Mouse (Mus musculus): ENCODE measurements around the gene Mlxip. TPM values are rescaled to one million over a fixed set of nuclear protein-coding genes. Genes with fewer than 3 reads are reported as not detected.

Gene Mlxip
- total RNA-seq, 2 experiments from 2014 or later = 20.5 to 20.8 TPM

DNA sequence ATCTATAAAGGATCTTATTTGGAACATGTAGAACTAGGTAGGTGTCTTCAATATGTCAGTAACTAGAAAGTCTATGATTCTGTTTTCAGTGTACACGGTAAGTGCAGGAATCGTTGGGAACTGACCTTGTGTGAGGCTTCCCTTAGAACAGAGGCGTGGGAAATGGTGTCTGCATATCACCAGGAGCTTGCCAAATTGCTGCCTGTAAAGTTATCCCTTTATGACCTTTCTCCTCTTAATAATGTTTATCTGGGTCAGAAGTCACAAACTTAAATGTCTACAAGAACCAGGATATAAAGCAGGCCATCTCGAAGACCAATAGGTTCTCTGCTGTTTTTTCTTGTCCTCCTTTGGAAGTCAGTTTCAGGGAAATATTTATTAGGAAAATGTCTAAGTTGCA, 17.6 kb downstream of the Mlxip start:
- Histone ChIP-seq H3K27ac (no peak overlapping the region), H3K4me3 (no peak overlapping the region)
- no peak for TF ChIP-seq CTCF (IDR thresholded peaks at IDR 0.05)
- intact Hi-C loops (cut with DNase I) = no loop called here
- DNase-seq (ENCODE audit: extremely low spot score in 1 of 2, low spot score in 2 of 2) = no peak

DNA sequence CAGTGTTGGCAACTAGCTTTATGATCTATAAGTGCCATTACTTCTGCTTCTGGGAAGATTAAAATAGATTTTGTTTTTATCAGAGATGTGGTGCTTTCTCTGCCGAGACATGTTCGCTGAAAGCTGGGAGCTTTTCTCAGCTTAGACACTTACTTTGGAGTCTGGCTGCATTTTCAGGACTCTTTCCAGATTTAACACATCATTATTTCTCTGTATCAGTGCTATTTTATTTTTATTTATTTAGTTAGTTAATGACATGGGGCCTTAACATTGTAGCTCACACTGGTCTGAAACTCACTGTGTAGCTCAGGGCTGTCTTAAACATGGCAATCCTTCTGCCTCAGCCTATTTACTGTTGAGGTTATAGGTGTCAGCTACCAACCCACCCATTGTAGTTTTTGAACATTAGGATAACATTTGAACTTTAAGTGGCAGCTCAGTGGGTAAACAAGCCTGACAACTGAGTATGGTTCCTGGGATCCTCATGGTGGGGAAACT, 19.3 kb downstream of the Mlxip start:
- no peak overlapping the region for H3K27ac ChIP-seq
- intact Hi-C loops (cut with DNase I) = no loop called here
- no peak for TF ChIP-seq CTCF (IDR thresholded peaks at IDR 0.05)
- no peak for DNase-seq (ENCODE audit: extremely low spot score in 1 of 2, low spot score in 2 of 2)
- H3K4me3 ChIP-seq = no peak overlapping the region

DNA sequence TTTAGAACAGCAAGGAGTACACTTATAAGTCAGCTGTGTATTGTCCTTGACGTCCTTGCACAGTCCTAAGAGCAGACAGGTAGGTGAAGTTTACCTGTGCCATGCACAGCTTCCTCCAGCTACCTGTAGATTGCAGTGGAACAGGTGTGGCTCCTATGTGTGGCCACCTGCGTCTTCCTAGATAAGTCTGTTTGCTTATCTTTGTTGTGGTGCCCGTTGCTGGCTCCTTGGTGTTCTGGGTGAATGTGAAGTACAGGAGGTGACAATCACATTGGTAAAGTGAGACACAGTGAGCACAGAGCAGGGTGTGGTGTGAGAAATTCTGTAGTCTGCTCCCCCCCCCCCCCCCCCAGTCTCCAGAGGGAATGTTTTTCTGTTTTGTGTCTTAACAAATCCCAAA, 21.6 kb downstream of the Mlxip start:
- TF ChIP-seq CTCF (IDR thresholded peaks at IDR 0.05) = no peak
- DNase-seq (ENCODE audit: extremely low spot score in 1 of 2, low spot score in 2 of 2) = no peak
- intact Hi-C loops (cut with DNase I) = no loop called here
- no peak overlapping the region for H3K27ac ChIP-seq
- no peak overlapping the region for H3K4me3 ChIP-seq

DNA sequence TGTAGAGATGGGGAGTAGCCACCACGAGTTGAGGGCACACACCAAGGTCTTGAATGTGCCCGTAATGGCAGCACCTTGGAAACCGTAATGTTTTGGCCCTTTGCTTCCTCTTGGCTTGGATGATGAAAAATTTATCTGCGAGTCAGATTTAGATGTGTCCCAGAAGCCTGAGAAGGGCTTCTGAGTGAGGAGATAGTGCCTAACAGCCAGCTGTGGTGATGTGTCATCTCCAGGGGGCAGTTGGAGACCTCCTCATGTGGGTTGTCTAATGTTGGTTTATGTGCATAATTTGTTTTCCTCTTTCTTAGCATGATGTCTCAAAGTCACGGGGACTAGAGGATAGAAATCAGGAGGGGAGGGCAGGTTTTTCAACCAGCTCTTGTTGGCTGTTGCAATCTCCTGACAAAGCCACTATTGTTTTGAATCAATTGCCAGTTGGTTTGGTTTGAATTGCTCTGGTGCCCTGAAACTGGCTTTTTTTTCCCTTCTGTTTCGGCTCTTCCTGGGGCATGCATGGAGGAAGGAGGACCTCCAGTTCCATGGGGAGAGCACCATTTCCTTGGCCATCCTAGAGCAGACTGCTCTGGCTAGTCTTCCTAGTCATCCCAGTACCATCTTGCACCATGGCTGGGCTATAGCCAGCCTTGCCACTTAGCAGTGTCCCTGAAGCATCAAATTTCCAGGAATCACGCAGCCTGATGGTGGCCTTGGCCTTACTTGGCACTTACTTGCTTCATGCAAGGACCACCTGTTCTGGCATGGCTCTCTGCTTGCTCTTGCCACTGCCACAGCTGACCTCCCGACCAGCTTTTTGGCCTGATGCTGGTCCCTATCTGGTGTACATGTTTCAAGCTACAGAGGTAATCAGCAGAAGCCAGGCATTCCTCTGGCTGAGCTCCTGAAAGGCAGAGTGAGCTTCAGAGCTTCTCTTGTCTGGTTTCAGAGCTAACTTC, 22.2 kb downstream of the Mlxip start:
- intact Hi-C loops (cut with DNase I) = no loop called here
- peak overlapping the region; percentile 59 for H3K27ac ChIP-seq
- TF ChIP-seq CTCF (IDR thresholded peaks at IDR 0.05) = no peak
- H3K4me3 ChIP-seq = no peak overlapping the region
- no peak for DNase-seq (ENCODE audit: extremely low spot score in 1 of 2, low spot score in 2 of 2)

DNA sequence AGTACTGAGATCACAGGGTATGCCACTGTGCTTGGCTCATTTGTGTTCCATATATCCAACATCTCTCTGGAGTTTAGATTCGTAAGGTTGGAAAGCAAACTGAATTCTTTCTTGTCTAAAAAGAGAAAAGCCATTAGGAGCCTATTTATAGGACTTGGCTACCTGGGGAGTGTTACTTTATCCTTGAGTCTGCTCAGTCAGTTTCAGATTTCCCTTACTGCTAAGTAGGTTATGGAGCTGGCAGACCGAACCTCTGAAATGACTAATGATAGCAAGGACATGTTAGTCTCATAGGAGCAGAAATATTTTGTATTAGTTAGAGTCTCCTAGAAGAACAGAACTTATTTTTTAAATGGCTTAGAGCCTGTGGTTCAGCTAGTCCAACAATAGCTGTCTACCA, 29.3 kb downstream of the Mlxip start:
- Histone ChIP-seq H3K27ac (no peak overlapping the region), H3K4me3 (no peak overlapping the region)
- intact Hi-C loops (cut with DNase I) = no loop called here
- DNase-seq (ENCODE audit: extremely low spot score in 1 of 2, low spot score in 2 of 2) = no peak
- TF ChIP-seq CTCF (IDR thresholded peaks at IDR 0.05) = no peak

DNA sequence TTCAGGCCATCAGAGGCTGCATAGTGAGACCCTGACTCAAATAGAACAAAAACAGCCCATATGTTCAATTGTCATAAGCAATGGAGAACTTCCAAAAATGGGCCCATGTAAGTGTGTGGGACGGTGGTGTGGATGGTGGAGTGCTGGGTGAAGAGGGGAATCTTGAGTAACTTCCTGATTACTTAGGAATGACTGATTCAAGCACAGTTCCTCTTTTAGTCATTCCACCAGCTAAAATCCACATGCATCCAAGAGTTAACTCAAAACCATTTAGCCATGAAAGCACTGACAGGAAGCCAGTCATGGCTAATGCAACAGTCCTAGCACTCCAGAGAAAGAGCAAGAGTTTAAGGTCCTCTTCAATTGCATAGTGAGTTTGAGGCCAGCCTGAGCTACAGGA, 33.0 kb downstream of the Mlxip start:
- H3K4me3 ChIP-seq = no peak overlapping the region
- intact Hi-C loops (cut with DNase I) = no loop called here
- H3K27ac ChIP-seq = no peak overlapping the region
- DNase-seq (ENCODE audit: extremely low spot score in 1 of 2, low spot score in 2 of 2) = no peak
- TF ChIP-seq CTCF (IDR thresholded peaks at IDR 0.05) = no peak

DNA sequence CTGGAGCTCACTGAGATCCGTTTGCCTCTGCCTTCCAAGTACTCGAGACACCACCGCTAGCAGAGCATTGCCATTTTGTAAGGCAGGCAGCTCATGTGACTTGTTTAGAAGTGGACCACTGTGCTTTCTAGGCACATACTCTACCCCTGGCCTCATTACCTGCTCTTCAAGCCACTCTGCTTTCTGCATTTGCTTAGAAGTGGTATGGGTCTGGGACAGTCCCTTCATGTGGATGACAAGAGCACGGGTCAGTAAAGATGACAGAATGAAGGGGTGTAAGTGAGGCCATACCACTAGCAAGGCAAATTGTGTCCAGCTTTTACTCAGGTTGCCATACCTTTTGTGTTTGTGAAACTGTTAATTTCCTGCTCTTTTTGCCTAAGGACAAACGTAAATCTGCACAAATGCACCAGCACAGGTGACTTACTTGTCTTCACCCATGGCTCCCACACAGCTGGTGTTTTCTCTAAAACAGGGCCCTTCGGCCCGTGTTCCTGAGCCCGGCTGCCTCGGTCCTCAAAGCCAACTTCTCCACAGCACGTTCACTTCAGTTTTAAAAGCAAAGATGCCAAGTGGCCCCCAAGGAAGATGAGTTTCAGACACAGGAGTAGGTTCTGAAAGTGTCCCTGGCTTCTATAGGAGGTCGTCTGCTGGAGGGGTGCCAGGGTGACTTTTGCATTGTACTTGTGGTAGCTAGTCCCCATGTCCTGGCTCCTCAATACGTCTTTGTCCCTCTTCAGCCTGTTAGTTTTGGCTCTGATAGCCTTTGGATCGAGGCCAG, 37.1 kb downstream of the Mlxip start:
- H3K27ac ChIP-seq = no peak overlapping the region
- peak in 1 of 2 experiments; percentile 28 for DNase-seq (ENCODE audit: extremely low spot score in 1 of 2, low spot score in 2 of 2)
- no peak overlapping the region for H3K4me3 ChIP-seq
- intact Hi-C loops (cut with DNase I) = loop anchor here (5.0 kb wide), 1 partner anchor 39 kb away; the partner anchor contains the start of gene Mlxip
- TF ChIP-seq CTCF (IDR thresholded peaks at IDR 0.05) = no peak

DNA sequence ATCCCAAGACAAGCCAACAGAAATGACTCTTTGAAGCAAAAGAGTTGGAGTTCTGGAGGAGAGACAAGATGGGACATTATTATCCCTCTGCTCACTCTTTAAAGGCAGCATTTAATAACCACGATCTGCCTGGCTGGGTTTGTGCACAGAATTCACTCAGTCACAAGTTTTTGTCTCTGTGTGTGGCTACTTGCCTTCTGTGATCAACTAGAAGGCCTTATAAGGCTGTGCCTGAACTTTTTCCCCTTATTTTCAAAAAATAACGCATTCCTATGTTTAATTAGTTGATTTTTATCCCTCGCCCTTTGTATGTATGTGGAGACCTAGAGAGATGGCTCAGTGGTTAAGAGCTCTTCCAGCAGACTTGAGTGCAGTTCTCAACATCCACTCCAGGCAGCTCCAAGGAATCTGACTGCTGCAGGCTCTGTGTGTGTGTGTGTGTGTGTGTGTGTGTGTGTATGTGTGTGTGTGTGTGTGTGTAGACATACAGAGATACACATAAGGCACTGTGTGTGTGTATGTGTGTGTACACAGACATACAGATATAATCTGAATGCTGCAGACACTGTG, 37.8 kb downstream of the Mlxip start:
- Histone ChIP-seq H3K27ac (no peak overlapping the region), H3K4me3 (no peak overlapping the region)
- DNase-seq (ENCODE audit: extremely low spot score in 1 of 2, low spot score in 2 of 2) = no peak
- TF ChIP-seq CTCF (IDR thresholded peaks at IDR 0.05) = no peak
- intact Hi-C loops (cut with DNase I) = loop anchor here (5.0 kb wide), 1 partner anchor 40 kb away; the partner anchor contains the start of gene Mlxip

DNA sequence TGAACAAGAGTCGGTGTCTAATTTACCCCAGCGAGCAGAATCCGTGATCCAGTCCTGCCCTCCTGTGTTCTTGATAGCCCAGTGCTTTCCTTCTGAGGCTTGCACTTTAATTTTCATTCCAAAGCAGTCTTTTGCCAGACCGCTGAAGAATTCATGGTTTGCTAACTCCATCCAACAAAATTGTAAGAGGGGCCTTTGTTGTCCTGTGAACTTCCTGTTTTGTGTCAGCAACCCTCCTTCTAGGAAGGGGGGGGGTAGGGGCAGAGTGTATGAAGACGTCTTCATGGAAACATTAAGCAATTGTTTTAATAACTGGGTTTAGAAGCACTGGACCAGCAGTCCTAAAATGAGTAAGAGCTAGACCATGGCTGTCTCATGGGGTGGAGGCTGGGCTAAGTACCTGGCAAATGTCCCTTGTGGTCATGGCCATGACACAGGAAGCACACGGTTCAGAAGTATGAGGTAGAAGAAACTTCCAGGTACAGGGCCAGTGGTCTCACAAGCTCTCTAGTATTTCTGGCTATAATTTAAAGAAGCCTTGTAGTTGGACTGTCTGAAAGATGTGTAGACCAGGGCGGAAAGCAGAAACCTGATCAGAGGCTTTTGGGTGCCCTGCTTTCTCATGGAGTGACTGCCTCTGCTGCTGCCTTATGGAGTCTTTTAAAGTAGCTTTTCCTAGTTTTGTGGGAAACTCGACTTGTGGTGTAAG, 41.6 kb downstream of the Mlxip start:
- peak; percentile 3; the same call in 1 of the 2 replicates for TF ChIP-seq CTCF (IDR thresholded peaks at IDR 0.05)
- Histone ChIP-seq H3K27ac (no peak overlapping the region), H3K4me3 (no peak overlapping the region)
- intact Hi-C loops (cut with DNase I) = loop anchor here (1.0 to 2.0 kb wide), 3 partner anchors 59 to 185 kb away; no protein-coding TSS in a partner anchor
- no peak for DNase-seq (ENCODE audit: extremely low spot score in 1 of 2, low spot score in 2 of 2)

DNA sequence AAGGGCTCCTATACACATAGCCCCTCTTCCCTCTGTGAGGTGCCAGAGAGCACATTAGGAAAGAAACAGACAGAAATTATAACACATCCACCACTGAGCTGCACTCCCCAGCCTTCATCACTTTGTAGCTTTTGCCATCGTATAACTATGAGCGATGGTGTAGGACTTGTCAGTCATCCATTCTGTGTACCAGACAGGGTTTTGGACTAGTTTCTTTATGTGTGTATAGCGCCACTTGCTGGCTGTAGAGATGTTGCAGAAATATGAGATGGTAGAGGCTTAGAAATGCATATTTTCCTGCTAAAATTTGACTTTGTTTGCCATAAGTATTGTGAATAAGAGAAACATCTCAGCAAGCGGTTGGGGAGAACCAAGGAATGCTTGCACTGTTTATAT, 42.2 kb downstream of the Mlxip start:
- intact Hi-C loops (cut with DNase I) = loop anchor here (1.0 to 2.0 kb wide), 3 partner anchors 59 to 186 kb away; no protein-coding TSS in a partner anchor
- peak in 1 of 2 experiments; percentile 37 for DNase-seq (ENCODE audit: extremely low spot score in 1 of 2, low spot score in 2 of 2)
- H3K4me3 ChIP-seq = no peak overlapping the region
- peak; percentile 78 for TF ChIP-seq CTCF (IDR thresholded peaks at IDR 0.05)
- H3K27ac ChIP-seq = no peak overlapping the region

DNA sequence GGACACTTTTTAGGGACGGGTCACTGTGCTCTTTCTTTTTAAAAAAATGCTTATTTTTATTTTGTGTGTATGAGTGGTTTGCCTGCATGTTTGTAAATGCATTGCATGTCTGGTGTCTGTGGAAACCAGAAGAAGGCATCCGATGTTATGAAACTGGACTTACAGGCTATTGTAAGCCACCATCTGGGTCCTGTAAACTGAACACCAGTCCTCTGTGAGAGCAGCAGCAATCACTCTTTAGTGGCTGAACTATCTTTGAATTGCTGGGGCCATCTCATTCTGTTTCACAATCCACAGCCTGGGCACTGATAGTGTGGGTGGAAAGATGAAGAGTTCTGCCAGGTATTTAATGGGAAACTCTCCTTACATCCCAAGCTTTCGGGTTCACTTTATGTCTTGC, 43.8 kb downstream of the Mlxip start:
- Histone ChIP-seq H3K27ac (no peak overlapping the region), H3K4me3 (no peak overlapping the region)
- no peak for DNase-seq (ENCODE audit: extremely low spot score in 1 of 2, low spot score in 2 of 2)
- intact Hi-C loops (cut with DNase I) = no loop called here
- TF ChIP-seq CTCF (IDR thresholded peaks at IDR 0.05) = no peak

Measured in left cerebral cortex, adult 2 months (tissue).